In genomic region chr13:25932810-25933209, GRCm38 (mm10) we compare ENCODE assay signal across 8 mouse cellular contexts.
DNase-seq lines count a peak whose midpoint lies in the region; ATAC-seq lines count a peak whose summit lies in the region.

No protein-coding gene starts in this region.

- no peak overlapping the region for H3K4me3 ChIP-seq in forebrain, embryonic 14.5 days (ENCODE audit: low read depth, low read length)
- no peak overlapping the region for H3K4me3 ChIP-seq in intestine, embryonic 14.5 days (ENCODE audit: low read depth, low read length)
- H3K4me3 ChIP-seq in midbrain, embryonic 13.5 days (replicated peaks) = no peak overlapping the region

- no peaks in the 10 kb centered on the region for H3K27me3 ChIP-seq in forebrain, embryonic 14.5 days (replicated peaks; ENCODE audit: control insufficient read depth, insufficient read depth, low read length)
- H3K27me3 ChIP-seq in intestine, embryonic 14.5 days (replicated peaks; ENCODE audit: control insufficient read depth, insufficient read depth, low read length) = no peaks in the 10 kb centered on the region
- H3K27me3 ChIP-seq in midbrain, embryonic 13.5 days = no peaks in the 10 kb centered on the region

- WGBS in forebrain, embryonic 14.5 days = 0% methylated on average over 1 of the region's 1 CpGs
- 0% methylated on average over 1 of the region's 1 CpGs for WGBS in intestine, embryonic 14.5 days
- WGBS in midbrain, embryonic 13.5 days = 0% methylated on average over 1 of the region's 1 CpGs

- DNase-seq in adrenal gland, adult (ENCODE audit: inconsistent age in 2 of 2, low spot score in 1 of 2) = peak; percentile 8 to 83
- DNase-seq in adrenal gland, adult 8-10 months = no peak
- peak; percentile 2 for DNase-seq in cerebellum, adult 11-12 months
- peak; percentile 96 for DNase-seq in forebrain, embryonic 14.5 days (ENCODE audit: low spot score)
- DNase-seq in intestine, embryonic 14.5 days (ENCODE audit: low spot score) = peak; percentile 79
- DNase-seq in left cerebral cortex, adult 11 months (ENCODE audit: low spot score) = peak; percentile 18
- DNase-seq in telencephalon, adult 2 months (ENCODE audit: low read depth, low spot score) = peak; percentile 72

- H3K36me3 ChIP-seq in forebrain, embryonic 14.5 days (ENCODE audit: control insufficient read depth, insufficient read depth, low read length) = no peaks in the 10 kb centered on the region
- no peaks in the 10 kb centered on the region for H3K36me3 ChIP-seq in intestine, embryonic 14.5 days (ENCODE audit: control insufficient read depth, insufficient read depth, low read length)
- H3K36me3 ChIP-seq in midbrain, embryonic 13.5 days = no peaks in the 10 kb centered on the region

- H3K4me1 ChIP-seq in forebrain, embryonic 14.5 days (ENCODE audit: control insufficient read depth, insufficient read depth, low read length) = peaks cover 13% of the 10 kb centered on the region
- H3K4me1 ChIP-seq in intestine, embryonic 14.5 days (replicated peaks; ENCODE audit: control insufficient read depth, insufficient read depth, low read length) = peaks cover 16% of the 10 kb centered on the region
- peaks cover 27% of the 10 kb centered on the region for H3K4me1 ChIP-seq in midbrain, embryonic 13.5 days (replicated peaks)

- H3K9ac ChIP-seq in forebrain, embryonic 14.5 days (ENCODE audit: low read length) = no peak overlapping the region
- H3K9ac ChIP-seq in intestine, embryonic 14.5 days (ENCODE audit: low read length) = no peak overlapping the region
- H3K9ac ChIP-seq in midbrain, embryonic 13.5 days (replicated peaks) = no peak overlapping the region; the same call in 1 of the 2 replicates

- H3K4me2 ChIP-seq in forebrain, embryonic 14.5 days (ENCODE audit: low read length) = no peak overlapping the region
- H3K4me2 ChIP-seq in intestine, embryonic 14.5 days (ENCODE audit: low read length) = no peak overlapping the region
- no peak overlapping the region for H3K4me2 ChIP-seq in midbrain, embryonic 13.5 days (replicated peaks)

- no peaks in the 10 kb centered on the region for H3K9me3 ChIP-seq in forebrain, embryonic 14.5 days (replicated peaks; ENCODE audit: control insufficient read depth, low read length)
- H3K9me3 ChIP-seq in intestine, embryonic 14.5 days (ENCODE audit: control insufficient read depth, low read length) = no peaks in the 10 kb centered on the region
- H3K9me3 ChIP-seq in midbrain, embryonic 13.5 days = no peaks in the 10 kb centered on the region

- peak overlapping the region; percentile 88 for H3K27ac ChIP-seq in forebrain, embryonic 14.5 days (ENCODE audit: low read depth, low read length)
- H3K27ac ChIP-seq in intestine, embryonic 14.5 days (ENCODE audit: low read depth) = no peak overlapping the region
- peak overlapping the region; percentile 88 for H3K27ac ChIP-seq in midbrain, embryonic 13.5 days

- peak; percentile 90 for ATAC-seq in forebrain, embryonic 14.5 days
- peak; percentile 64; the same call in 1 of the 2 replicates for ATAC-seq in intestine, embryonic 14.5 days (replicated peaks; ENCODE audit: low FRiP score, low TSS enrichment, low read depth)
- peak; percentile 93 for ATAC-seq in midbrain, embryonic 13.5 days
